ENCODE assay signal across 14 mouse cellular contexts in the genomic region with DNA sequence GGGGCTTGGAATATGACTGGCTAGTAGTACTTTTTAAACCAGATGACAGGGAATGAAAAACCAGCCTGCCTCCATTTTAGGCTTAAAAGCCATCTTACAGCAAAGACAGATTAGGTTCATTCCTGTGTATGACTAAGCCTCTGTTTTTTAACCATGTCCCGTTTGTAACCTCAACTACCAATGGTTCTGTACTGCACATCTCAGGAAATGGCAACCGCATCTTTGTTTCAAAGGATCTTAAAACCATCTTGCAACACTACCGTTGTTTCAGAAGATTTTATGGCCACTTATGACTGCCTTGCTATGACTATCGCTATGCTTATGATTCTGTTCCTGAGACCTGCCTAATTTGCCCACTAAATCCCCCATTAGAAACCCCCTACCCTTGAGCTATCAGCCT.
A peak's percentile ranks its signal among the peaks of the same experiment; 100 is the strongest.
DNase-seq lines count a peak whose midpoint lies in the region; ATAC-seq lines count a peak whose summit lies in the region.
"Had no signal": no experiment of that assay in that cellular context is flagged by ENCODE, and none has a peak within 500 bp of the region (broad histone marks: within the 10 kb centered on the region; RNA-seq: fewer than 3 reads in every experiment).

No protein-coding gene starts in this region.

- no peak for ATAC-seq in CD4-positive, CD25-positive, alpha-beta regulatory T cell, adult 4 months
- peak; percentile 55 for ATAC-seq in common myeloid progenitor, adult 5-6 weeks (replicated peaks; ENCODE audit: low read depth, poor library complexity, severe bottlenecking)
- ATAC-seq: activated CD4-positive, CD25-positive, alpha-beta regulatory T cell, adult 4 months; forebrain, embryonic 16.5 days had no signal

- peak; percentile 11 for DNase-seq in CD4-positive, CD25-positive, alpha-beta regulatory T cell, adult 2 months (ENCODE audit: low read depth, low spot score)
- DNase-seq in 416B (ENCODE audit: low read depth): peak; percentile 75
- DNase-seq in naive thymus-derived CD4-positive, alpha-beta T cell, adult 2 months (ENCODE audit: low read depth): peak; percentile 52
- no peak for DNase-seq in layer of hippocampus, adult 9-10 months (ENCODE audit: low spot score)
- no peak for DNase-seq in frontal cortex, postnatal 10 days (ENCODE audit: low spot score in 2 of 2)
- DNase-seq: adrenal gland, postnatal 14 days; cerebellum, adult 11-12 months; cerebellum, adult 9-10 months; cerebellum, postnatal 25 days; gastrocnemius, postnatal 14 days had no signal

Comparison
In these comparisons a context has a peak if more than half of its experiments do, and no peak if none do; other contexts are left out.
1. DNase-seq: peak in CD4-positive, CD25-positive, alpha-beta regulatory T cell, adult 2 months (single experiment), 416B (single experiment) and naive thymus-derived CD4-positive, alpha-beta T cell, adult 2 months (single experiment); none in layer of hippocampus, adult 9-10 months (single experiment) and frontal cortex, postnatal 10 days (0 of 2).